Comparison of ENCODE assay signal across 15 mouse cellular contexts in genomic region chr11:75635315-75635714, GRCm38 (mm10). TPM values are rescaled to one million over a fixed set of nuclear protein-coding genes. Genes with fewer than 3 reads are reported as not detected.
A peak's percentile ranks its signal among the peaks of the same experiment; 100 is the strongest.
DNase-seq lines count a peak whose midpoint lies in the region; ATAC-seq and TF ChIP-seq lines count a peak whose summit lies in the region.
"Had no signal": no experiment of that assay in that cellular context is flagged by ENCODE, and none has a peak within 500 bp of the region (broad histone marks: within the 10 kb centered on the region; RNA-seq: fewer than 3 reads in every experiment).

No protein-coding gene starts in this region.

- WGBS in intestine, embryonic 16.5 days: 64% methylated on average over 11 of the region's 11 CpGs
- 52% methylated on average over 11 of the region's 11 CpGs for WGBS in intestine, postnatal 0 days
- 69% methylated on average over 11 of the region's 11 CpGs for WGBS in embryonic facial prominence, embryonic 10.5 days
- WGBS in kidney, postnatal 0 days: 31% methylated on average over 11 of the region's 11 CpGs
- WGBS in hindbrain, embryonic 12.5 days: 74% methylated on average over 11 of the region's 11 CpGs

- no peaks in the 10 kb centered on the region for H3K9me3 ChIP-seq in intestine, embryonic 16.5 days (ENCODE audit: control insufficient read depth, low read length)
- no peaks in the 10 kb centered on the region for H3K9me3 ChIP-seq in intestine, postnatal 0 days (ENCODE audit: control insufficient read depth)
- no peaks in the 10 kb centered on the region for H3K9me3 ChIP-seq in embryonic facial prominence, embryonic 10.5 days
- H3K9me3 ChIP-seq in kidney, postnatal 0 days (replicated peaks; ENCODE audit: low read length): no peaks in the 10 kb centered on the region
- no peaks in the 10 kb centered on the region for H3K9me3 ChIP-seq in hindbrain, embryonic 12.5 days (replicated peaks)
- H3K9me3 ChIP-seq: embryonic facial prominence, embryonic 13.5 days; forebrain, embryonic 13.5 days; megakaryocyte, embryonic 14.5 days had no signal

- H3K27me3 ChIP-seq in intestine, embryonic 16.5 days (replicated peaks; ENCODE audit: control insufficient read depth, insufficient read depth, low read length): no peaks in the 10 kb centered on the region
- no peaks in the 10 kb centered on the region for H3K27me3 ChIP-seq in intestine, postnatal 0 days (replicated peaks; ENCODE audit: control insufficient read depth, insufficient read depth, low read length)
- no peaks in the 10 kb centered on the region for H3K27me3 ChIP-seq in embryonic facial prominence, embryonic 10.5 days (replicated peaks; ENCODE audit: low read depth, poor library complexity, severe bottlenecking)
- H3K27me3 ChIP-seq in kidney, postnatal 0 days (ENCODE audit: insufficient read depth, low read length): no peaks in the 10 kb centered on the region
- no peaks in the 10 kb centered on the region for H3K27me3 ChIP-seq in hindbrain, embryonic 12.5 days
- H3K27me3 ChIP-seq: CH12.LX; embryonic facial prominence, embryonic 13.5 days; forebrain, embryonic 13.5 days; megakaryocyte, embryonic 14.5 days; Patski had no signal

- peaks cover 16% of the 10 kb centered on the region; the same call in 1 of the 2 replicates for H3K4me1 ChIP-seq in intestine, embryonic 16.5 days (ENCODE audit: control insufficient read depth, insufficient read depth, low read length)
- no peaks in the 10 kb centered on the region for H3K4me1 ChIP-seq in intestine, postnatal 0 days (replicated peaks; ENCODE audit: control insufficient read depth, insufficient read depth, low read length)
- H3K4me1 ChIP-seq in embryonic facial prominence, embryonic 10.5 days: peaks cover 28% of the 10 kb centered on the region
- peaks cover 8% of the 10 kb centered on the region for H3K4me1 ChIP-seq in kidney, postnatal 0 days (replicated peaks; ENCODE audit: insufficient read depth, low read length)
- H3K4me1 ChIP-seq in hindbrain, embryonic 12.5 days: peaks cover 14% of the 10 kb centered on the region

- no peak overlapping the region for H3K4me3 ChIP-seq in intestine, embryonic 16.5 days (ENCODE audit: low read length)
- H3K4me3 ChIP-seq in intestine, postnatal 0 days (ENCODE audit: low read depth, low read length): no peak overlapping the region
- H3K4me3 ChIP-seq in embryonic facial prominence, embryonic 10.5 days: no peak overlapping the region
- no peak overlapping the region for H3K4me3 ChIP-seq in kidney, postnatal 0 days (replicated peaks; ENCODE audit: low read depth, low read length)
- H3K4me3 ChIP-seq in hindbrain, embryonic 12.5 days: no peak overlapping the region
- H3K4me3 ChIP-seq: embryonic facial prominence, embryonic 13.5 days; forebrain, embryonic 13.5 days; megakaryocyte, embryonic 14.5 days had no signal

- no peak for TF ChIP-seq CTCF in intestine, postnatal 0 days (IDR thresholded peaks at IDR 0.05; ENCODE audit: low read depth)
- no peak for TF ChIP-seq CTCF in kidney, postnatal 0 days (IDR thresholded peaks at IDR 0.05; ENCODE audit: low read depth)

- peak overlapping the region; percentile 27; the same call in 1 of the 2 replicates for H3K27ac ChIP-seq in intestine, embryonic 16.5 days (ENCODE audit: low read length)
- no peak overlapping the region for H3K27ac ChIP-seq in intestine, postnatal 0 days (ENCODE audit: low read depth, low read length)
- 0 out of 2 replicates have a peak overlapping the region, but pooled peaks have one; percentile 4 for H3K27ac ChIP-seq in embryonic facial prominence, embryonic 10.5 days (replicated peaks)
- H3K27ac ChIP-seq in kidney, postnatal 0 days: peak overlapping the region; percentile 65; the same call in 1 of the 2 replicates
- H3K27ac ChIP-seq in hindbrain, embryonic 12.5 days: no peak overlapping the region
- H3K27ac ChIP-seq: embryonic facial prominence, embryonic 13.5 days; forebrain, embryonic 13.5 days had no signal

- DNase-seq in NIH3T3 (ENCODE audit: low read depth): peak; percentile 29
- DNase-seq in embryonic facial prominence, embryonic 10.5 days (ENCODE audit: low spot score): no peak
- peak; percentile 69 for DNase-seq in kidney, postnatal 0 days (ENCODE audit: low spot score)
- no peak for DNase-seq in thymus, postnatal 10 days (ENCODE audit: low spot score in 2 of 2)
- DNase-seq: adrenal gland, adult 8-10 months; cerebellum, postnatal 25 days; right cerebral cortex, postnatal 14 days had no signal

- no peak overlapping the region for H3K9ac ChIP-seq in intestine, embryonic 16.5 days (ENCODE audit: low read depth, low read length)
- H3K9ac ChIP-seq in intestine, postnatal 0 days (ENCODE audit: low read depth, low read length): no peak overlapping the region
- no peak overlapping the region for H3K9ac ChIP-seq in kidney, postnatal 0 days (ENCODE audit: low read depth, low read length)
- H3K9ac ChIP-seq in hindbrain, embryonic 12.5 days: no peak overlapping the region
- H3K9ac ChIP-seq: embryonic facial prominence, embryonic 13.5 days; forebrain, embryonic 13.5 days had no signal

- ATAC-seq in intestine, embryonic 16.5 days: no peak
- no peak for ATAC-seq in intestine, postnatal 0 days
- no peak for ATAC-seq in kidney, postnatal 0 days (replicated peaks; ENCODE audit: low FRiP score, low read depth)
- no peak for ATAC-seq in hindbrain, embryonic 12.5 days (ENCODE audit: low FRiP score)
- ATAC-seq: forebrain, embryonic 13.5 days; Patski had no signal

- no peak overlapping the region for H3K4me2 ChIP-seq in intestine, embryonic 16.5 days (ENCODE audit: low read depth, low read length)
- no peak overlapping the region for H3K4me2 ChIP-seq in intestine, postnatal 0 days (replicated peaks; ENCODE audit: low read depth)
- no peak overlapping the region for H3K4me2 ChIP-seq in kidney, postnatal 0 days (ENCODE audit: low read length)
- no peak overlapping the region for H3K4me2 ChIP-seq in hindbrain, embryonic 12.5 days (replicated peaks)
- H3K4me2 ChIP-seq: embryonic facial prominence, embryonic 13.5 days; forebrain, embryonic 13.5 days had no signal

- no peaks in the 10 kb centered on the region for H3K36me3 ChIP-seq in intestine, embryonic 16.5 days (ENCODE audit: control insufficient read depth, insufficient read depth, low read length)
- peaks cover 32% of the 10 kb centered on the region; the same call in 1 of the 2 replicates for H3K36me3 ChIP-seq in intestine, postnatal 0 days (ENCODE audit: control insufficient read depth, insufficient read depth)
- H3K36me3 ChIP-seq in embryonic facial prominence, embryonic 10.5 days (replicated peaks): peaks cover 15% of the 10 kb centered on the region
- peaks cover 12% of the 10 kb centered on the region; the same call in 1 of the 2 replicates for H3K36me3 ChIP-seq in kidney, postnatal 0 days (ENCODE audit: insufficient read depth, low read length)
- H3K36me3 ChIP-seq in hindbrain, embryonic 12.5 days: peaks cover 40% of the 10 kb centered on the region

RNA-seq across cellular contexts. Expression of gene Inpp5k, which starts 4.5 kb away (rescaled TPM):
- polyA plus RNA-seq in intestine, embryonic 16.5 days (2015; fragmentation: Nextera tagmentation; extraction: Ambion mirVana): 20.8 and 21.9 TPM in 2 replicates
- 20.6 and 23.8 TPM in 2 replicates for polyA plus RNA-seq in intestine, postnatal 0 days (2015; fragmentation: Nextera tagmentation; extraction: Ambion mirVana)
- polyA plus RNA-seq in embryonic facial prominence, embryonic 10.5 days (2016; fragmentation: Nextera tagmentation; extraction: Ambion mirVana): 16.5 and 19.0 TPM in 2 replicates
- 35.9 and 38.6 TPM in 2 replicates for polyA plus RNA-seq in kidney, postnatal 0 days (2015; fragmentation: Nextera tagmentation; extraction: Ambion mirVana)
- polyA plus RNA-seq in hindbrain, embryonic 12.5 days (2016; fragmentation: Nextera tagmentation; extraction: Ambion mirVana): 28.7 and 30.3 TPM in 2 replicates

RNA-seq across cellular contexts. Expression of gene Myo1c, which starts 15.0 kb away (rescaled TPM):
- 45.5 and 51.2 TPM in 2 replicates for polyA plus RNA-seq in intestine, embryonic 16.5 days (2015; fragmentation: Nextera tagmentation; extraction: Ambion mirVana)
- 27.7 and 28.3 TPM in 2 replicates for polyA plus RNA-seq in intestine, postnatal 0 days (2015; fragmentation: Nextera tagmentation; extraction: Ambion mirVana)
- 19.3 and 22.3 TPM in 2 replicates for polyA plus RNA-seq in embryonic facial prominence, embryonic 10.5 days (2016; fragmentation: Nextera tagmentation; extraction: Ambion mirVana)
- 55.3 and 60.8 TPM in 2 replicates for polyA plus RNA-seq in kidney, postnatal 0 days (2015; fragmentation: Nextera tagmentation; extraction: Ambion mirVana)
- polyA plus RNA-seq in hindbrain, embryonic 12.5 days (2016; fragmentation: Nextera tagmentation; extraction: Ambion mirVana): 18.7 and 19.3 TPM in 2 replicates

RNA-seq across cellular contexts. Expression of gene Crk, which starts 43.7 kb away (rescaled TPM):
- 91.0 and 94.1 TPM in 2 replicates for polyA plus RNA-seq in intestine, embryonic 16.5 days (2015; fragmentation: Nextera tagmentation; extraction: Ambion mirVana)
- polyA plus RNA-seq in intestine, postnatal 0 days (2015; fragmentation: Nextera tagmentation; extraction: Ambion mirVana): 64.8 and 64.9 TPM in 2 replicates
- polyA plus RNA-seq in embryonic facial prominence, embryonic 10.5 days (2016; fragmentation: Nextera tagmentation; extraction: Ambion mirVana): 112 and 114 TPM in 2 replicates
- polyA plus RNA-seq in kidney, postnatal 0 days (2015; fragmentation: Nextera tagmentation; extraction: Ambion mirVana): 106 and 112 TPM in 2 replicates
- 136 and 138 TPM in 2 replicates for polyA plus RNA-seq in hindbrain, embryonic 12.5 days (2016; fragmentation: Nextera tagmentation; extraction: Ambion mirVana)

RNA-seq across cellular contexts. Expression of gene Pitpna, which starts 47.4 kb away (rescaled TPM):
- 84.2 and 98.1 TPM in 2 replicates for polyA plus RNA-seq in intestine, embryonic 16.5 days (2015; fragmentation: Nextera tagmentation; extraction: Ambion mirVana)
- 160 and 161 TPM in 2 replicates for polyA plus RNA-seq in intestine, postnatal 0 days (2015; fragmentation: Nextera tagmentation; extraction: Ambion mirVana)
- polyA plus RNA-seq in embryonic facial prominence, embryonic 10.5 days (2016; fragmentation: Nextera tagmentation; extraction: Ambion mirVana): 61.5 TPM in 2 replicates
- polyA plus RNA-seq in kidney, postnatal 0 days (2015; fragmentation: Nextera tagmentation; extraction: Ambion mirVana): 68.9 and 69.8 TPM in 2 replicates
- polyA plus RNA-seq in hindbrain, embryonic 12.5 days (2016; fragmentation: Nextera tagmentation; extraction: Ambion mirVana): 116 and 125 TPM in 2 replicates

Comparison
In these comparisons a context has a peak if more than half of its experiments do, and no peak if none do; other contexts are left out.
1. H3K27ac ChIP-seq: peak in intestine, embryonic 16.5 days (single experiment), embryonic facial prominence, embryonic 10.5 days (single experiment) and kidney, postnatal 0 days (single experiment); none in intestine, postnatal 0 days (single experiment) and hindbrain, embryonic 12.5 days (single experiment).
2. DNase-seq: peak in NIH3T3 (single experiment) and kidney, postnatal 0 days (single experiment); none in embryonic facial prominence, embryonic 10.5 days (single experiment) and thymus, postnatal 10 days (0 of 2).